Mouse (Mus musculus): ENCODE results near the gene Fbxo24. TPM values are rescaled to one million over a fixed set of nuclear protein-coding genes. Genes with fewer than 3 reads are reported as not detected.

The Fbxo24 gene
- total and polyA plus RNA-seq, 3 experiments = 0.13 to 0.24 TPM; not detected in 1

GRCm38 (mm10) chr5:137677859-137678258 is 49.1 kb upstream of the Fbxo24 start:
- Histone ChIP-seq H3K36me3 (replicated peaks in 1 of 2; ENCODE audit: control insufficient read depth in 1 of 2, insufficient read depth in 1 of 2, low read length in 1 of 2) (peaks cover 0 to 61% of the 10 kb centered on the region in 2 experiments), H3K27ac (ENCODE audit: insufficient read depth, low read depth) (no peak overlapping the region), H3K27me3 (replicated peaks) (no peaks in the 10 kb centered on the region), H3K4me3 (replicated peaks in 1 of 3; ENCODE audit: low read depth in 2 of 3, low read length in 2 of 3, poor library complexity in 1 of 3) (no peak overlapping the region), H3K9ac (ENCODE audit: insufficient read depth, low read depth) (no peak overlapping the region), H3K9me3 (replicated peaks; ENCODE audit: low read length) (no peaks in the 10 kb centered on the region), H3K79me2 (replicated peaks; ENCODE audit: control insufficient read depth, extremely low read depth, insufficient read depth, poor library complexity, severe bottlenecking) (peaks cover 4% of the 10 kb centered on the region; the same call in 1 of the 2 replicates), H3K4me2 (ENCODE audit: insufficient read depth, low read depth, poor library complexity, severe bottlenecking) (no peak overlapping the region), H3K4me1 (ENCODE audit: control insufficient read depth in 1 of 2, insufficient read depth in 2 of 2) (peaks cover under 1 to 15% of the 10 kb centered on the region in 2 experiments; a peak in 2 of 4 replicates)
- in situ Hi-C loops (cut with MboI; ENCODE audit: low pct_ligation_motif_present, low pct_unique_long_range_greater_than_20kb, low sequenced_read_pairs) (no loop called here), dilution Hi-C loops (cut with MboI; ENCODE audit: extremely low pct_ligation_motif_present, extremely low pct_unique_long_range_greater_than_20kb, low sequenced_read_pairs) (no loop called here)
- TF ChIP-seq CHD2 (IDR thresholded peaks at IDR 0.05; ENCODE audit: low read length) (no peak), NRF1 (IDR thresholded peaks at IDR 0.05; ENCODE audit: low read depth, low read length) (no peak), TCF12 (IDR thresholded peaks at IDR 0.05; ENCODE audit: low read depth, low read length) (no peak), IRF4 (IDR thresholded peaks at IDR 0.05; ENCODE audit: low read depth, low read length) (no peak), RCOR1 (conservative IDR thresholded peaks at IDR 0.05; ENCODE audit: low read depth, low read length) (no peak), USF2 (conservative IDR thresholded peaks at IDR 0.05; ENCODE audit: low read depth, low read length) (no peak), USF1 (IDR thresholded peaks at IDR 0.05; ENCODE audit: low read depth, low read length) (no peak), RAD21 (IDR thresholded peaks at IDR 0.05; ENCODE audit: low read depth, low read length) (no peak), CTCF (conservative IDR thresholded peaks at IDR 0.05 in 1 of 2, IDR thresholded peaks at IDR 0.05 in 1 of 2; ENCODE audit: low read depth in 2 of 2, low read length in 2 of 2) (no peak), CHD1 (IDR thresholded peaks at IDR 0.05; ENCODE audit: low read depth, low read length) (no peak), ZNF384 (IDR thresholded peaks at IDR 0.05; ENCODE audit: low read depth, low read length) (no peak), MAX (IDR thresholded peaks at IDR 0.05; ENCODE audit: low read length) (no peak), POLR2A (IDR thresholded peaks at IDR 0.05; ENCODE audit: low read depth, low read length) (no peak)
- DNase-seq (ENCODE audit: extremely low read depth) = no peak

GRCm38 (mm10) chr5:137674786-137675185 is 46.0 kb upstream of the Fbxo24 start:
- H3K36me3 ChIP-seq (replicated peaks in 1 of 2; ENCODE audit: control insufficient read depth in 1 of 2, insufficient read depth in 1 of 2, low read length in 1 of 2) = peaks cover 0 to 46% of the 10 kb centered on the region in 2 experiments
- no peak overlapping the region for H3K4me3 ChIP-seq (replicated peaks in 1 of 3; ENCODE audit: low read depth in 2 of 3, low read length in 2 of 3, poor library complexity in 1 of 3)
- dilution Hi-C loops (cut with MboI; ENCODE audit: extremely low pct_ligation_motif_present, extremely low pct_unique_long_range_greater_than_20kb, low sequenced_read_pairs) = no loop called here
- peaks cover 18 to 32% of the 10 kb centered on the region in 2 experiments for H3K4me1 ChIP-seq (ENCODE audit: control insufficient read depth in 1 of 2, insufficient read depth in 2 of 2)
- H3K9ac ChIP-seq (ENCODE audit: insufficient read depth, low read depth) = no peak overlapping the region
- no peaks in the 10 kb centered on the region for H3K27me3 ChIP-seq (replicated peaks)
- in situ Hi-C loops (cut with MboI; ENCODE audit: low pct_ligation_motif_present, low pct_unique_long_range_greater_than_20kb, low sequenced_read_pairs) = no loop called here
- H3K79me2 ChIP-seq (replicated peaks; ENCODE audit: control insufficient read depth, extremely low read depth, insufficient read depth, poor library complexity, severe bottlenecking) = no peaks in the 10 kb centered on the region
- no peak for DNase-seq (ENCODE audit: extremely low read depth)
- no peak overlapping the region for H3K27ac ChIP-seq (ENCODE audit: insufficient read depth, low read depth)
- TF ChIP-seq ZMIZ1 (IDR thresholded peaks at IDR 0.05; ENCODE audit: low read depth, low read length) (no peak), ELF1 (IDR thresholded peaks at IDR 0.05; ENCODE audit: low read depth, low read length) (no peak), KAT2A (IDR thresholded peaks at IDR 0.05; ENCODE audit: insufficient replicate concordance, low read length) (no peak), BHLHE40 (IDR thresholded peaks at IDR 0.05; ENCODE audit: low read depth, low read length) (no peak), NELFE (IDR thresholded peaks at IDR 0.05; ENCODE audit: low read depth, low read length) (no peak)
- H3K9me3 ChIP-seq (replicated peaks; ENCODE audit: low read length) = no peaks in the 10 kb centered on the region
- no peak overlapping the region for H3K4me2 ChIP-seq (ENCODE audit: insufficient read depth, low read depth, poor library complexity, severe bottlenecking)

All from CH12.LX (cell line).